Mouse (Mus musculus) right cerebral cortex, adult 18-20 months (tissue): ENCODE measurements around the gene Arrdc4.

Source experiments
- DNase-seq: peaks from one replicate; pipeline ENCODE4 v3.0.0; 2022; ENCODE audit warnings: mixed read lengths

Arrdc4 gene

DNA sequence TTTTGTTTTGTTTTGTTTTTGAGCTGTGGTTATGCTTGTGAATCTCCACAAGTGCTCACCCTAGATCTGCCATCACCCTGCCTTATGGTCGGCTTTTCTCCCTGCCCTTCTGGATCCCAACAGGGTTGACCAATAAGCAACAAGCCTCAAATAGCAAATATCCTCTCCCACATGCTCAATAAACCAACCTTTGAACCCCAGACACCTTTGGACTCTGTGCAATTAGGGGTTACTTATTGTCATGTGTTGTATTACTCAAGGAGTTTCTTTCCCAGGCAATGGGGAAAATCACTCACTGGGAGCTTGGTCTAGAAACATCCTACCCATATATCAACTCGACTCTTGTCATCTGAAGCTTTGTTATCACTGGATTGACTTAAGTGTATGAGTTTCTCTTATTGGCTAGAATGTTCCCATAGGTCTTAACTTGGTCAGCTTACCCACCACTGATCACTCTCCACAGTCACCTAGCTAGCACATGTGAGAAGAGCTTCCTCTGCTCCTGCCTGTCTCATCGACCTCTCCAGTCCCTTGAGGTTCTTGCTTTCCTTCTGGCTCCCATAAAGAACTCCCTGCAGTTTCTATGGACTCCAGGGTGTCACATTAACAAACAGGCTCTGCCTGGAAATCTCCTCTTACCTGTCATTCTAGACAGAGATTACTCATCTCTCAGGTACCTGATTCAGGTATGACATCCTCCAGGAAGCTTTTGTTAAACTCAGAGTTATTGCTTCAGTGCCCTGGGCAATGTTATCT is 40.3 kb downstream of the Arrdc4 start:
- no peak for DNase-seq

DNA sequence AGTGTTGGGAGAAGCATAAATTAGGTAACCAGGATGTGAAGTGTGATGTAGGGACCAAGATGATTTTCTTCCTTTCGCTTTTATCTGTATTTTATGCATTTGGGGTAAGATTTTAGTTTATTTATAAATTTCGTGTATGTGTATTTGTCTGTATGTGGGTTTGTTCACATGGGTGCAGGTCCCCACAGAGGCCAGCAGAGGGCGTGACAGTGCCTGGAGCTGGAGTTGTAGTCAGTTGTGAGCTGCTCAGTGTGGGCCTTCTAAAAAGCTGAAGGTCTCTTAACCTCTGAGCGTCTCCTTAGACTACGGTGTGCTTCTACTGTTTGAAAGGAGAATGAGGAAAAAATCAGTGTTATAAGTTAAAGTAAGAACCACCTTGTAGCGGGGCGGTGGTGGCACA is 43.9 kb downstream of the Arrdc4 start:
- no peak for DNase-seq

DNA sequence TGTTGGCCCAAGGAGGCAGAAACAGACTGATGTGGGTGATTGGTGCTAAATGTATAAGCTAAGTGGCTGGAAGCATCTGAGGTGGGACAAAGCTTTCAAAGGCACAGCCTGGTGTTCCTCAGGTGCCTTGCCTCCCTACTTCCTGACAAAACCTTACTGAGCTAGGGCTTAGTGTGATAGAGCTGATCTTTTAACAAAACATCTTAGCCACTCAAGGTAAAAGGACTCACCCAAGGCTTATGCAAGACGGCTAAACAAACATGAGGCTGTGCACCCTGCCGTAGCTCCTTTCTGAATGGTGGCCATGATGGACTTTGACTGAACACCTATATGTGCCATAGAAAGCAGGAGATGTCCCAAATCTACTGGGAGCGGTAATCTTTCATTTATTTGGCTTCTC is 51.7 kb downstream of the Arrdc4 start:
- DNase-seq, result no peak

DNA sequence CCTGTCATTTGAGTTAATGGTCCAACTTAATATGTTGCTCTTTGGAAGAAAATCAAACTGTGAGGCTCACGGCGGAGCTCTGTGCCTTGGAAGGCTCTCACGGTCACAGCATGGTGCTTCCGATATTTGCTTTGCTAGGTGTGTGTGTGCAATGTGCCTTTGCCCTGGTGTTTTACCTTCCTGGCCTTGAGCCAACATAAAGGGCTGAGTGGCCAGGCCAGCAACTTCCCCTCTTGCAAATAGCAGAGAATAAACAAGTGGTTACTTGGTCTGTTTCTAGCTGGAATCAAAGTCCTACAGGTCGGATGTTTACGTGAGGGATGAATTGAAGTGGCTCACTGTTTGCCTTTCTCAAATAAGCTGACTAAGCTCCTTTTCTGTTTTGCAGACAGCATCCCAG is 52.1 kb downstream of the Arrdc4 start:
- DNase-seq, result no peak

DNA sequence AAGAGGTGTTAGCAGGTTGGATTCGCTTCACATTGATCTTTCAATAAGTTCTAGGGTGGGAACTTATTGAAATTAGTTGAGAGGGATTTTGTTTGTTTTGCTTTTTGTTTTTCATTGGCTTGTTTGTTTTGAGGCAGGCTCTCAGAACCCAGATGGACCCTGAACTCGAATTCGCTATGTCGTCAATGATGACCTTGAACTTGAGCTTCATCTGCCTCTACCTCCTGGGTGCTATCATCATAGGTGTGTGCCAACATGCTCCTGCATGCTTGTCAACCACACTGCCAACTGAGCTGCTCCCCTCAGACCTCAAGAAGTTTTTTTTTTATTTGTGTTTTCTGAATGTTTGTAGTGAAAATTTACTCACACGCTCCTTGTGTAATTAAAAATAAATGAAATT is 52.6 kb downstream of the Arrdc4 start:
- DNase-seq, result no peak

DNA sequence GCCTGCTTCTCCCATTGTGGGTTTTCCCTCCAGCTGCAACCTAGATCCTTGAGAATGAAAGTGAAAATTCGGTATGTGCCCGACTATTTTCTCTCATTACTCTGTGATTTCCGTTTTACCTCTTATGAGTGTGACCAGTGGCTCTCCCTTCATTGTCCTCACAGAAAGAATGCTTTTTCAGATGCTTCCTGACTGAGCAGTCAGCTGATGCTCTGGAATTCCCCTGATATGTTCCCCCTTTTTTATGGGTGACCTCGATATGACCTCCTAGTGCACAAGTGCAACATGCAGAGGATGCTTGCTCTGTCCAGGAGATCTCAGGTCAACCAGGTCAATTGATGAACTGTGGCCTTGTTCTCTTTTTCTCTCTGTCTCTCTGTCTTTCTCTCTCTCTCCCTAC is 56.3 kb downstream of the Arrdc4 start:
- no peak for DNase-seq

DNA sequence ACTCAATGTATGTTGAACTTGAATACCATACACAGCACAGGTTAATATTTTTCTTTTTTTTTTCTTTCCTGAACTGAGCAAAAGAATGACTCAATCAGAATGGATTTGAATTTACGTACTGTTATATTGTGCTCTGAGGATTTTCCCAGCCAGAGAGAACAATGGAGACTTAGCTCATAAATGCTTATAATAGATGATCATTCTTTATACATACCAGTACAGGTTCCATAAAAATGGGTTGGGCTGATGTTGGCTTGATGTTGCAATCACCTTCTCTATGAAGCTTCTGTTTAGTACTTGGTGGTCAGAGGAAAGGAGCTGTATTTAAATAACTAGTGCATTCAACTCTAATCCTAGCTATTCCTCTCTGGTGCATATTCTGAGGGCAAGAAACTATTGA is 57.6 kb downstream of the Arrdc4 start:
- no peak for DNase-seq

DNA sequence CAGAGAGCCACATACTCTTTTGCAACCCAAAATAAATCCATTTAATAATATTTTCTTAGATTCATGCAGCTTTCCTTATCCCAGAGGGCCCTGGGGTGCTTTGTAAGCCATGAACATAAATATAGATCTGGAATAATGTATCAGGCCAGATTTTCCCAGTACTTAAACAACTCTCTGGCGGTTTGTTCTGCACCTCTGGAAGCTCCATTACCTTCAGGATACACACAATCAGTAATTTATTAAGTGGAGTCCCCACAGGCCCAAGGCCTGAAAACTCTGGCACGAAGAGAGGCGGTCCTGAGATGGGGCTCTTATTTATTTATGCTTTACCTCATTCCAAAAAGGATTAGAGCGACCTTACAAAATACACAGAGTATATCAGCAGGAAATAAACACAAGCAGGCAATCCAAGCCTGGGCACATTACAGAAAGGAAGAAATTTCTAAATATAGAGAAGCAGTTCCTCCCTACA is 61.9 kb downstream of the Arrdc4 start:
- no peak for DNase-seq
